Mouse (Mus musculus): ENCODE results near the gene Cpsf4l.

DNA sequence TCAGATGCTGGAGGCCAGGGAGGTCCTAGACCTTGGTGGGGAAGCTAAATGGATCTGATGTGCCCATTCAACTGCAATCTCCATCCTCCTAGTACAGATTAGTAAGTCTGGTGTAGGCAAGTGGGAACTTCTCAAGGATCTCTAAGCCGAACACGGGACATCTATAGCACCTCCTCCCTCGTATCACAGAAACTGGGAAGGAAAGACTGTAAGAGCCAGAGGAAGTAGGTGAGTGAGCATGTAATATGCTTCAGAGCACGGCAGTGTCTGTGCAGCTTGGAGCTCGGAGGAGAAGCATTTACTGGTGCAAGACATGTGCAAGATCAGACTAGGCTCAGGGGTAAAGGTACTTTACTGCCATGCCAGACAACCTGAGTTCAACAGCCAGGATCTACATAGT is 41.0 kb downstream of the Cpsf4l start:
- no peak for TF ChIP-seq CTCF (IDR thresholded peaks at IDR 0.05; ENCODE audit: low read depth, low read length)
- TF ChIP-seq TAL1 (conservative IDR thresholded peaks at IDR 0.05; ENCODE audit: low read depth, low read length) = no peak
- TF ChIP-seq GATA1 (IDR thresholded peaks at IDR 0.05; ENCODE audit: borderline replicate concordance, low read length) = no peak
- TF ChIP-seq POLR2AphosphoS5 (IDR thresholded peaks at IDR 0.05; ENCODE audit: insufficient replicate concordance, low read depth, low read length) = no peak
